Mouse (Mus musculus): ENCODE results near the gene Vgll3. TPM values are rescaled to one million over a fixed set of nuclear protein-coding genes. Genes with fewer than 3 reads are reported as not detected.

Gene Vgll3
- polyA plus RNA-seq, 1 experiment from 2014 or later, result 2.9 TPM

DNA sequence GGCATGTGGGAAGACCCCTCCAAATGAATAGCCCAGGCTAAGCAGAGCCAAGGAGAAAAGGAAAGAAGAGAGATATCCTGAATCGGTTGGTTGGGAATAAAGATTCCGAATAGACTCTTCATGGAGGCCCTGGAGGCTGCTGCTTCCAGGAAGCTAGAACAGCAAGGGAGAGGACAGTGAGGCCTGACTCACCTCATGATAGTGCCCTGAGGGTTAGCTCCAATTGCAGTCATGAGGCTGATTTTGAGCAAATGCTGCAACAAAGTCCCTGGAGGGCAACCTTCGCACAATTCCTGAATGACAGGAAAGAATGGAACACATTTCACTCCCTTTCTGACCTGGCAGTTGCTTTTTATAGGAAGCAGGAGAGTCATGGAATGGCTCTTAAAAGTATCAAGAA, 19.7 kb downstream of the Vgll3 start:
- Histone ChIP-seq H3K27me3 (ENCODE audit: control insufficient read depth, insufficient read depth, low read length) (no peaks in the 10 kb centered on the region), H3K9ac (ENCODE audit: low read length) (no peak overlapping the region), H3K4me3 (ENCODE audit: low read depth, low read length) (no peak overlapping the region), H3K4me1 (ENCODE audit: control insufficient read depth, insufficient read depth, low read length) (no peaks in the 10 kb centered on the region), H3K36me3 (ENCODE audit: control insufficient read depth, insufficient read depth, low read length) (no peaks in the 10 kb centered on the region), H3K4me2 (no peak overlapping the region), H3K9me3 (ENCODE audit: control insufficient read depth, low read length) (no peaks in the 10 kb centered on the region), H3K27ac (ENCODE audit: low read depth, low read length) (no peak overlapping the region)
- no peak for DNase-seq (ENCODE audit: low spot score, missing footprints)
- WGBS, result 85% methylated on average over 3 of the region's 3 CpGs
- ATAC-seq (ENCODE audit: low FRiP score), result no peak

DNA sequence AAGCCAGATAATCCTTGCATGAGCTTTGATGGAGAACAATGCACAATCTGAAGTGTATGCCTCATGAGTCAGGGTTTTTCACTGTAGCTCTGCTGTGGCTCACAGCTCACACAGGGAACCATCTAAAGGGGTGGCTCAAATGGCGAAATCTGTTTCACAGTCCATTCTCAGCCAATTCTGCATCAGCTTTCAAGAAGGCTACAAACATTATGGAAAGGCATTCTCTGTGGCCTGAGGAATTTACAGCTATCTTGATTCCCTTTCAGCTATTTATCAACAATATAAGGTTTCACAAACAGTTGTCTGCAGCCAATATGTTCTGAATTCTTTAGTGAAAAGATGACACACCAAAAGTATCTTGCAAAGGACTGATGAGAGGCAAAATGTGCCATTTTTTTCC, 35.1 kb downstream of the Vgll3 start:
- 79% methylated on average over 1 of the region's 1 CpGs for WGBS
- no peaks in the 10 kb centered on the region for H3K9me3 ChIP-seq (ENCODE audit: control insufficient read depth, low read length)

DNA sequence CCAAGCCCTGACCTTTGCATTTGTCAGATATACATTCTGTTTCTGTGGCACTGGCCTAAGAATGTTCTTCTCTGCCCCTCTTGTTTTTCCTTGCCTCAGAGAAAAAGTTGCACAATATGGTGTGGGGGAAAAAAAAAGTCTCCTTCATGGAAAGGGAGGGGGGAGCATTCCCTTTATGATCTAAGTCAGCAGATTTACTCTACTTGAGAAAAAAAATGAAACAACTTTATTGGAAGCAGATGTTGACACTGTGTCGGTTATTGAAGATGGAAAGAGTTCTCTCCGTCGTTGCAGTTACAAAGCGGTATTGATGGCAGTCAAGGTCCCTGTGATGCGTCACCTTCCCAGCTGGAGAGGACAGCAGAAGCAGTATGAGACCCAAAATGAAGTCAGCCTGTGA, 49.4 kb downstream of the Vgll3 start:
- DNase-seq (ENCODE audit: low spot score, missing footprints) (no peak), ATAC-seq (ENCODE audit: low FRiP score) (no peak)
- Histone ChIP-seq H3K9ac (ENCODE audit: low read length) (no peak overlapping the region), H3K36me3 (ENCODE audit: control insufficient read depth, insufficient read depth, low read length) (no peaks in the 10 kb centered on the region), H3K4me2 (no peak overlapping the region), H3K4me3 (ENCODE audit: low read depth, low read length) (no peak overlapping the region), H3K4me1 (ENCODE audit: control insufficient read depth, insufficient read depth, low read length) (no peaks in the 10 kb centered on the region), H3K27ac (ENCODE audit: low read depth, low read length) (no peak overlapping the region), H3K27me3 (ENCODE audit: control insufficient read depth, insufficient read depth, low read length) (no peaks in the 10 kb centered on the region), H3K9me3 (ENCODE audit: control insufficient read depth, low read length) (no peaks in the 10 kb centered on the region)
- 88% methylated on average over 5 of the region's 5 CpGs for WGBS

More for the DNA sequence above, 35.1 kb downstream of the Vgll3 start:
- Histone ChIP-seq H3K27ac (ENCODE audit: low read depth, low read length) (no peak overlapping the region), H3K9ac (ENCODE audit: low read length) (no peak overlapping the region), H3K4me2 (no peak overlapping the region), H3K27me3 (ENCODE audit: control insufficient read depth, insufficient read depth, low read length) (no peaks in the 10 kb centered on the region), H3K4me1 (ENCODE audit: control insufficient read depth, insufficient read depth, low read length) (no peaks in the 10 kb centered on the region), H3K4me3 (ENCODE audit: low read depth, low read length) (no peak overlapping the region), H3K36me3 (ENCODE audit: control insufficient read depth, insufficient read depth, low read length) (no peaks in the 10 kb centered on the region)
- ATAC-seq (ENCODE audit: low FRiP score) (no peak), DNase-seq (ENCODE audit: low spot score, missing footprints) (no peak)

DNA sequence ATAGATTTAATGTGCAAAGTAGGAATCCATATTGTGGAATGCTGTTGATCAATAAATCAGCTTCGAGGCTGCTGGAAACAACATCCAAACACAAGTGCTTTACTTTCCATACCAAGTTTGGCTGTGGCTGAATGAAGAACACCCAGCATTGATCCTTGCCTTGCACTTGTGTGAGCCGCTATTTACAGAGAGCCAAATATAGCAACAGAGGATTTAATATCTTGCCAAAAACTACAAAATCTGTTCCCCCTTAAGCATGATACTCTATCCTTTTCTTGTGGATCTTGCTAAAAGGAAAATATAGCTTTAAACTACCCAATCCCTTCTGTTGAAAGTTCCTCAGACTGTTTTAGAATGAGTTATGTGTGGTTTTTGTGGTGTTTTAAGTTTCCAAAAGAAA, 52.9 kb downstream of the Vgll3 start:
- Histone ChIP-seq H3K4me3 (ENCODE audit: low read depth, low read length) (no peak overlapping the region), H3K9me3 (ENCODE audit: control insufficient read depth, low read length) (no peaks in the 10 kb centered on the region), H3K27me3 (ENCODE audit: control insufficient read depth, insufficient read depth, low read length) (no peaks in the 10 kb centered on the region), H3K36me3 (ENCODE audit: control insufficient read depth, insufficient read depth, low read length) (no peaks in the 10 kb centered on the region), H3K27ac (ENCODE audit: low read depth, low read length) (no peak overlapping the region), H3K9ac (ENCODE audit: low read length) (no peak overlapping the region), H3K4me2 (no peak overlapping the region), H3K4me1 (ENCODE audit: control insufficient read depth, insufficient read depth, low read length) (no peaks in the 10 kb centered on the region)
- ATAC-seq (ENCODE audit: low FRiP score) (no peak), DNase-seq (ENCODE audit: low spot score, missing footprints) (no peak)
- WGBS, result 81% methylated on average over 2 of the region's 2 CpGs

DNA sequence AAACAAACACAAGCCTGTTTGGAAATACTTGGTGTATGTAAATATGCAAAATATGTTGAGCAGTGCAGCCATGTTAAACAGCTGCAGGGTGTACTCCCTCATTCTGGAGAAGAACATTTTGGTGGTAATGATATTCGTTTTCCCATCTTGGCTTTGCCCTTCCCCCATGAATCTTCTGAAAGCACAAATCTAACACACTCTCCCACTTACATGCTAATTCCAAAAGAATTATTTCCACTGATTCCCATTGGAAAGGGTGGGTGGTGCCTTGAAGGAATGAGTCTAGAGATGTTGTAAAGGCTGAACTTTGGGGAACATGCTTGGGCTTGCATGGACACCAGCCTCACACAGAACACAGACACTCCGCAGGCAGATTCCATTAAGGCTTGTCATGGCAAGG, 53.9 kb downstream of the Vgll3 start:
- no peak for DNase-seq (ENCODE audit: low spot score, missing footprints)
- WGBS, result 86% methylated on average over 2 of the region's 2 CpGs
- H3K4me1 ChIP-seq (ENCODE audit: control insufficient read depth, insufficient read depth, low read length), result no peaks in the 10 kb centered on the region
- H3K36me3 ChIP-seq (ENCODE audit: control insufficient read depth, insufficient read depth, low read length), result no peaks in the 10 kb centered on the region
- no peak overlapping the region for H3K9ac ChIP-seq (ENCODE audit: low read length)
- ATAC-seq (ENCODE audit: low FRiP score), result no peak
- no peaks in the 10 kb centered on the region for H3K27me3 ChIP-seq (ENCODE audit: control insufficient read depth, insufficient read depth, low read length)
- H3K4me2 ChIP-seq, result no peak overlapping the region
- no peaks in the 10 kb centered on the region for H3K9me3 ChIP-seq (ENCODE audit: control insufficient read depth, low read length)
- no peak overlapping the region for H3K27ac ChIP-seq (ENCODE audit: low read depth, low read length)
- H3K4me3 ChIP-seq (ENCODE audit: low read depth, low read length), result no peak overlapping the region

DNA sequence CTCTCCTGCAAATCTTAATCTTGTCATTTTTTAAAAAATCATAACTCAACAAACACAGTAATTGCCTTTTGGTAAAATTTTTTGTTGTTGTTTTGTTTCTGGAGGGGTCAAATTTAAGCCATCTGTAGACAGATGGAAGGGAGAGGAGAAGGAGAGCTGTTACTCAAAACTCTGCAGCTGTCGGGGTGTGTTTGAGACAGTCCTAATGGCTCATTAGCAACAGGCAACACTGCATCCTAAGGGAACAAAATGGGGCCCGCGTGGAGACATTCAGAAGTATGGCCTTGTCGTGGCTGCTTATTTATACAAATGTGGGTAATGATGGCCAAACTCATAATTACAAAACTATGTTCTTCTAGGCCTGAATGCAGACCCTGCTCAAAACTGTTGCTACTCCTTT, 73.9 kb downstream of the Vgll3 start:
- Histone ChIP-seq H3K4me1 (ENCODE audit: control insufficient read depth, insufficient read depth, low read length) (no peaks in the 10 kb centered on the region), H3K36me3 (ENCODE audit: control insufficient read depth, insufficient read depth, low read length) (no peaks in the 10 kb centered on the region), H3K9me3 (ENCODE audit: control insufficient read depth, low read length) (no peaks in the 10 kb centered on the region), H3K9ac (ENCODE audit: low read length) (no peak overlapping the region), H3K27me3 (ENCODE audit: control insufficient read depth, insufficient read depth, low read length) (no peaks in the 10 kb centered on the region), H3K4me3 (ENCODE audit: low read depth, low read length) (no peak overlapping the region), H3K4me2 (no peak overlapping the region), H3K27ac (ENCODE audit: low read depth, low read length) (no peak overlapping the region)
- no peak for DNase-seq (ENCODE audit: low spot score, missing footprints)
- 84% methylated on average over 4 of the region's 4 CpGs for WGBS
- ATAC-seq (ENCODE audit: low FRiP score), result no peak

Measured in midbrain, embryonic 11.5 days (tissue).